Mouse (Mus musculus) CD4-positive, CD25-positive, alpha-beta regulatory T cell (primary cell): ENCODE data around the gene Spdye4b. TPM values are rescaled to one million over a fixed set of nuclear protein-coding genes. Genes with fewer than 3 reads are reported as not detected.

Experiments used
- polyA plus RNA-seq: library from polyadenylated mRNA; unstranded; fragments of 100-300 nt; shearing (Covaris generic); gene quantifications from one replicate; pipeline ENCODE4 v1.2.1, GENCODE M21; 2017

Gene Spdye4b
- 0.20 TPM for polyA plus RNA-seq

GRCm38 (mm10) chr5:143180255-143181076 is at the start of gene Spdye4b, which contains the start of gene Rbak:
Gene Spdye4b, plus strand, starts transcription at chr5:143181017.
Gene Rbak, minus strand, starts transcription at chr5:143180775.

GRCm38 (mm10) chr5:143147481-143147880 is 33.3 kb upstream of the Spdye4b start, which contains the start of gene Olfr718-ps1:
Gene Olfr718-ps1, minus strand, starts transcription at chr5:143147581.

GRCm38 (mm10) chr5:143226790-143227189 is 46.0 kb downstream of the Spdye4b start, which contains the start of gene Spdye4a:
Gene Spdye4a, minus strand, starts transcription at chr5:143226890.

DNA sequence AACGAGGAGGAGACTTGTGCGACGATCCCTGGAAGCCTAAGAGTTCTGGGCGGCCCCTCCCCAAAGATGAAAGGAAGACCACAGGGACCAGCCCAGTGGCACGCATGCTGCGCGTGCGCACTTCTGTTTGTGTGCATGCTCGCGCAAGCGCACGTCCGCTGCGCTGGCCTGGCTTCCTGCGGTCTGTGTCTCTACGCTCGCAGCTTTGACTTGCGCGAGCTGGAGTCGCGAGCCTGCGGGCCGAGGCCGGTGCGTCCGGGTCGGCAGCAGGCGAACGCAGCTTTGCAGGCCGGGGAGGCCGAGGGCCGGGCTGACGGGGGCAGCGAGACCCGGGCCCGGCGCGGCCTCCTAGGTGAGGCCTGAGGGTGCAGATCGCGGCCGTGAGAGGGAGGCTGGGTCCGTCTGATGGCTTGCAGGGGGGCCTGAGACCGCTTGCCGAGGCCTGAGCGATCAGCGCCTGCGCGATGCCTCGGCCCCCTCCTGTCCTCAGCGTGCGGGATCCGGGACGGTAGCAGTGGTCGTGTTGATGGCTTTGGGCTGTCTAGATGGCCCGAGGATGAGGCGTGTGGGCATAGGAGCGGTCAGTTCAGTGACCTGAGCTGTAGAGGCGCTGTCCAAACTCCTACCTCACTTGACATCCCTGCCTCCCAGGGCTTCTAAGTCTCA is 54.3 kb downstream of the Spdye4b start, which contains the start of gene Zfp12:
Gene Zfp12 (plus strand): TSS at position 136 of the 666 bp plus-strand sequence.

Other genes starting within 250 kb of the Spdye4b start
- gene Fscn1, start 220.7 kb upstream of the Spdye4b start, polyA plus RNA-seq = 0.35 TPM
- 48.8 TPM for gene Rnf216, start 68.0 kb upstream of the Spdye4b start, polyA plus RNA-seq
- 0.05 TPM for gene Olfr718-ps1, start 33.4 kb upstream of the Spdye4b start, polyA plus RNA-seq
- 16.0 TPM for gene Rbak, start 242 bp upstream of the Spdye4b start, polyA plus RNA-seq
- not detected for gene Spdye4a, start 45.9 kb downstream of the Spdye4b start, polyA plus RNA-seq
- 30.0 TPM for gene Zfp12, start 54.1 kb downstream of the Spdye4b start, polyA plus RNA-seq
- gene Zfp316, start 89.0 kb downstream of the Spdye4b start, polyA plus RNA-seq = 3.1 TPM
- gene Zfp853, start 112.6 kb downstream of the Spdye4b start, polyA plus RNA-seq = not detected
- gene E130309D02Rik, start 134.3 kb downstream of the Spdye4b start, polyA plus RNA-seq = 44.7 TPM
- gene Zdhhc4, start 148.2 kb downstream of the Spdye4b start, polyA plus RNA-seq = 99.1 TPM
- gene Grid2ip, start 176.3 kb downstream of the Spdye4b start, polyA plus RNA-seq = not detected
- gene Kdelr2, start 222.8 kb downstream of the Spdye4b start, polyA plus RNA-seq = 27.8 TPM